Mouse (Mus musculus) lung, embryonic 16.5 days (tissue): ENCODE data around the gene Nprl2. TPM values are rescaled to one million over a fixed set of nuclear protein-coding genes. Genes with fewer than 3 reads are reported as not detected.
A peak's percentile ranks its signal among the peaks of the same experiment; 100 is the strongest.

Source experiments
- ATAC-seq: fragments of 200-750 bp; cut with Nextera tagmentation; 2 replicates; pipeline ENCODE4 v1.8.0; 2017; ENCODE audit warnings: low read depth, mild to moderate bottlenecking, moderate library complexity
- H3K27ac ChIP-seq: fragments of 300-500 bp; sonication (generic); 2 replicates; pipeline ENCODE4 v1.5.1; 2014; ENCODE audit warnings: mild to moderate bottlenecking, control low read depth, low read length
- H3K27me3 ChIP-seq: fragments of 300-500 bp; sonication (generic); 2 replicates; pipeline ENCODE4 v1.6.1; 2014; ENCODE audit warnings: low read depth, low read length, mixed read lengths; ENCODE audit not compliant: control insufficient read depth, insufficient read depth
- H3K36me3 ChIP-seq: fragments of 300-500 bp; sonication (generic); 2 replicates; pipeline ENCODE4 v1.6.1; 2014; ENCODE audit warnings: low read length; ENCODE audit not compliant: control insufficient read depth, insufficient read depth
- H3K4me1 ChIP-seq: fragments of 300-500 bp; sonication (generic); replicated peaks from 2 replicates; pipeline ENCODE4 v1.6.1; 2014; ENCODE audit warnings: low read length, mixed read lengths; ENCODE audit not compliant: control insufficient read depth, insufficient read depth
- H3K4me2 ChIP-seq: fragments of 300-500 bp; sonication (generic); 2 replicates; pipeline ENCODE4 v1.6.1; 2014; ENCODE audit warnings: low read depth, low read length, control low read depth
- H3K4me3 ChIP-seq: fragments of 300-500 bp; sonication (generic); 2 replicates; pipeline ENCODE4 v1.5.1; 2014; ENCODE audit warnings: mild to moderate bottlenecking, low read length, control low read depth
- H3K9ac ChIP-seq: fragments of 300-500 bp; sonication (generic); 2 replicates; pipeline ENCODE4 v1.6.1; 2014; ENCODE audit warnings: low read length, control low read depth
- H3K9me3 ChIP-seq: fragments of 300-500 bp; sonication (generic); 2 replicates; pipeline ENCODE4 v1.6.1; 2016; ENCODE audit warnings: low read length; ENCODE audit not compliant: control insufficient read depth
- WGBS: fragments of 180-500 bp; shearing (Covaris S2); extraction: QIAGEN DNeasy Blood & Tissue Kit; methylation state at CpG from one replicate; pipeline ENCODE4 v1.1.7; 2014; 5-methylcytosine and 5-hydroxymethylcytosine counted together
- polyA plus RNA-seq: library from polyadenylated mRNA; unstranded; fragments of >200 nt; fragmentation: Nextera tagmentation; extraction: Ambion mirVana; gene quantifications from 2 replicates; pipeline ENCODE4 v1.2.1, GENCODE M21; 2015

The Nprl2 gene
- polyA plus RNA-seq, 1 experiment from 2014 or later = 43.7 TPM

- Histone ChIP-seq H3K9ac (peak overlapping the region; percentile 66), H3K36me3 (peaks cover 25% of the 10 kb centered on the region; the same call in 1 of the 2 replicates), H3K4me1 (peaks cover 16% of the 10 kb centered on the region), H3K9me3 (no peaks in the 10 kb centered on the region), H3K4me3 (peak overlapping the region; percentile 62), H3K27ac (no peak overlapping the region), H3K27me3 (no peaks in the 10 kb centered on the region), H3K4me2 (peak overlapping the region; percentile 84)
- WGBS = 1% methylated on average over 33 of the region's 33 CpGs
- ATAC-seq = no peak; the same call in 1 of the 2 replicates
These were observed 46.0 kb downstream of the Nprl2 start for GRCm38 (mm10) chr9:107587833-107588639.

DNA sequence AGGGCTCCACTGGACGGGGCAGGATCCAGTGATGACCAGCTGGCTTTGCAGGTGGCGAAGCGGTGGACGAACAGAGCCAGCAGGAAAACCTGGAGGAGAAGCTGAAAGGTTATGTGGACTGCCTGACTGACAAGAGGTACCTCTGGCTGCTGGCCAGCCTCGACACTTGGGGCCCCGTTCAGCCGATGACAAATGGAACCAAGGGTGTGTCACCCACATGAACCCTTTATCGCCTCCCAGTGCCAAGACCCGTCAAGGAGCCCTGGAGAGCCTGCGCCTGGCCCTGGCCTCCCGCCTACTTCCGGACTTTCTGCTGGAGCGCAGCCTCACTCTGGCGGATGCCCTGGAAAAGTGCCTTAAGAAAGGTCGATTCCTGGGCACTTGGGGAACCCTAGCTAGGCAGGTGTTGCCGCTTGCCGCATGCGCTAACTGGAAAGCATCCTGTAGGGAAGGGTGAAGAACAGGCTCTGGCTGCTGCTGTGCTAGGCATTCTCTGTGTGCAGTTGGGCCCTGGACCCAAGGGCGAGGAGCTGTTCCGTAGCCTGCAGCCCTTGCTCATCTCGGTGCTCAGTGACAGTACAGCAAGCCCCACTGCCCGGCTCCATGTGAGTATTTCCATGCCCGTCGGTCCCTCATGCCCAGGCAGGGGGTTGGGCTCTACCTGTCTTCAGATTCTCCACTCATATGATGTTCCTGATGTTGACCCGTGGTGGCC lies 48.2 kb downstream of the Nprl2 start:
- H3K4me1 ChIP-seq = peaks cover 16% of the 10 kb centered on the region
- no peak overlapping the region for H3K4me3 ChIP-seq
- peak overlapping the region; percentile 71 for H3K27ac ChIP-seq
- H3K27me3 ChIP-seq = no peaks in the 10 kb centered on the region
- H3K9ac ChIP-seq = no peak overlapping the region
- H3K9me3 ChIP-seq = no peaks in the 10 kb centered on the region
- peaks cover 27% of the 10 kb centered on the region for H3K36me3 ChIP-seq
- ATAC-seq = no peak
- H3K4me2 ChIP-seq = no peak overlapping the region
- WGBS = 73% methylated on average over 25 of the region's 25 CpGs

GRCm38 (mm10) chr9:107590773-107591060 lies 48.7 kb downstream of the Nprl2 start:
- WGBS = 80% methylated on average over 6 of the region's 6 CpGs
- H3K27ac ChIP-seq = peak overlapping the region; percentile 71; the same call in 1 of the 2 replicates
- H3K27me3 ChIP-seq = no peaks in the 10 kb centered on the region
- no peak overlapping the region for H3K9ac ChIP-seq
- no peak overlapping the region for H3K4me2 ChIP-seq
- no peak for ATAC-seq
- peaks cover 27% of the 10 kb centered on the region for H3K36me3 ChIP-seq
- H3K4me3 ChIP-seq = no peak overlapping the region
- H3K9me3 ChIP-seq = no peaks in the 10 kb centered on the region
- H3K4me1 ChIP-seq = peaks cover 16% of the 10 kb centered on the region

- Histone ChIP-seq H3K4me1 (peaks cover 10% of the 10 kb centered on the region), H3K27ac (no peak overlapping the region)
These were observed 51.3 kb downstream of the Nprl2 start for GRCm38 (mm10) chr9:107593101-107593976.

DNA sequence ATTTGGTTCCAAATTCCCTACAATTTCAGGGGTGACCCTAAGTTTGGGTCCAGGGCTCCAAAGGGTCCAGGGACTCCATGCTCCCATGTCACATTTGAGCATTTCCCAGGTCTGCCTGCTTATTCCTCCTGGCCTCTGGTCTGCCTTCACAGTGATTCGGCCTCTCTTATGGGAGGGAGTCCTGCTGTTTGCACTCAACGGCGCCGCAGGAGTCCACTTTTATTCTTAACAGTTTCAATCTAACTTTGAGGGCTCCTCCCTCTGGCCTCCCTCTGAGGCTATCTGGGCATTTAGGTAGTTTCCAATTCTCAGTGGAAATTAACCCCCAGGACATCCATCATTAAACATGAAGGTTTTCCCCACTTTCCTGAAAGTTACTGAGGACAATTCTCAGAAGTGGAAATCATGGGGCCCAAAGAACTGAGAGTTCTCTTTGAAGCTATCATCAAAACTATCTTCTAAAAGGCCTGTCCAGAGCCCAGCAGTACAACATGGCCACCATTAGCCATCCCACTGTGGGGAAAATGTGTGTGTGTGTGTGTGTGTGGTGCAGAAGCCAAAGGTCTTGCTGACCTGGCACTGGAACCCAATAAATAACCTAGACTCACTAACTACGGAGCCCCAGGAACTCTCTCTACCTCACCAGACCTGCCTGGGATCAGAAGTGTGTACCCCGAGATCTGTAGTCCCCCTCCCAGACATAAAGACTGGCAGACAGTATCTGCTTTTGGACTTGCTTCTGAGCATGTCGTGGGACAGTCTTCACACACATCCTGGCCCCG lies 52.4 kb downstream of the Nprl2 start:
- Histone ChIP-seq H3K36me3 (peaks cover 27% of the 10 kb centered on the region), H3K9me3 (no peaks in the 10 kb centered on the region), H3K4me1 (no peaks in the 10 kb centered on the region; the same call in 1 of the 2 replicates), H3K9ac (no peak overlapping the region), H3K4me3 (no peak overlapping the region), H3K27me3 (no peaks in the 10 kb centered on the region), H3K4me2 (no peak overlapping the region), H3K27ac (no peak overlapping the region)
- 77% methylated on average over 8 of the region's 8 CpGs for WGBS
- no peak for ATAC-seq

More at GRCm38 (mm10) chr9:107593101-107593976, 51.3 kb downstream of the Nprl2 start:
- H3K9me3 ChIP-seq = no peaks in the 10 kb centered on the region
- no peak overlapping the region for H3K9ac ChIP-seq
- H3K27me3 ChIP-seq = no peaks in the 10 kb centered on the region
- no peak for ATAC-seq
- peaks cover 27% of the 10 kb centered on the region for H3K36me3 ChIP-seq
- no peak overlapping the region for H3K4me2 ChIP-seq
- 80% methylated on average over 11 of the region's 11 CpGs for WGBS
- H3K4me3 ChIP-seq = no peak overlapping the region

Other genes starting within 250 kb of the Nprl2 start
- gene Cish, start 246.2 kb upstream of the Nprl2 start, polyA plus RNA-seq = 19.3 and 20.5 TPM in 2 replicates
- gene Hemk1, start 203.9 kb upstream of the Nprl2 start, polyA plus RNA-seq = 11.5 and 12.4 TPM in 2 replicates
- 0.83 and 0.85 TPM in 2 replicates for gene 6430571L13Rik, start 201.6 kb upstream of the Nprl2 start, polyA plus RNA-seq
- gene Cacna2d2, start 142.6 kb upstream of the Nprl2 start, polyA plus RNA-seq = 0.38 and 0.60 TPM in 2 replicates
- gene Tmem115, start 8.3 kb upstream of the Nprl2 start, polyA plus RNA-seq = 39.0 and 39.4 TPM in 2 replicates
- 27.6 and 32.9 TPM in 2 replicates for gene Cyb561d2, start within 50 bp of the Nprl2 start, polyA plus RNA-seq
- 16.7 and 19.7 TPM in 2 replicates for gene Zmynd10, start 5.1 kb downstream of the Nprl2 start, polyA plus RNA-seq
- 55.4 and 58.5 TPM in 2 replicates for gene Rassf1, start 9.3 kb downstream of the Nprl2 start, polyA plus RNA-seq
- gene Tusc2, start 21.0 kb downstream of the Nprl2 start, polyA plus RNA-seq = 35.6 and 41.6 TPM in 2 replicates
- 101 and 102 TPM in 2 replicates for gene Hyal2, start 25.7 kb downstream of the Nprl2 start, polyA plus RNA-seq
- 10.1 and 13.8 TPM in 2 replicates for gene Hyal1, start 34.7 kb downstream of the Nprl2 start, polyA plus RNA-seq
- gene Naa80, start 36.7 kb downstream of the Nprl2 start, polyA plus RNA-seq = 22.3 and 23.0 TPM in 2 replicates
- gene Hyal3, start 38.6 kb downstream of the Nprl2 start, polyA plus RNA-seq = 0.97 and 1.6 TPM in 2 replicates
- 44.1 and 51.9 TPM in 2 replicates for gene Ifrd2, start 45.4 kb downstream of the Nprl2 start, polyA plus RNA-seq
- gene Sema3b, start 67.0 kb downstream of the Nprl2 start, polyA plus RNA-seq = 11.8 and 12.5 TPM in 2 replicates
- gene Gnai2, start 93.1 kb downstream of the Nprl2 start, polyA plus RNA-seq = 457 and 458 TPM in 2 replicates
- 4.5 and 5.4 TPM in 2 replicates for gene Slc38a3, start 127.3 kb downstream of the Nprl2 start, polyA plus RNA-seq
- 0.65 and 1.2 TPM in 2 replicates for gene Gnat1, start 137.5 kb downstream of the Nprl2 start, polyA plus RNA-seq
- 10.4 and 11.8 TPM in 2 replicates for gene Sema3f, start 168.2 kb downstream of the Nprl2 start, polyA plus RNA-seq
- gene Rbm5, start 228.8 kb downstream of the Nprl2 start, polyA plus RNA-seq = 212 and 220 TPM in 2 replicates